Mouse (Mus musculus) liver, adult 2 months (tissue): ENCODE measurements around the gene Krt82. TPM values are rescaled to one million over a fixed set of nuclear protein-coding genes. Genes with fewer than 3 reads are reported as not detected.

Experiments
- DNase-seq: peaks from one replicate; pipeline ENCODE4 v3.0.0-alpha.2; 2011; ENCODE audit warnings: low read depth, low spot score; ENCODE audit errors: extremely low read depth
- H3K27ac ChIP-seq: fragments of 200-500 bp; replicated peaks from 2 replicates; pipeline ENCODE4 v1.5.1; 2012; ENCODE audit warnings: low read depth, mild to moderate bottlenecking, control low read depth, inconsistent platforms, low read length; ENCODE audit not compliant: insufficient read depth
- H3K27me3 ChIP-seq: fragments of 200-500 bp; 2 replicates; pipeline ENCODE4 v1.6.1; 2012; ENCODE audit warnings: mild to moderate bottlenecking, moderate library complexity, low read length, inconsistent platforms; ENCODE audit not compliant: control insufficient read depth, insufficient read depth
- H3K36me3 ChIP-seq: fragments of 200-500 bp; 2 replicates; pipeline ENCODE4 v1.6.1; 2012; ENCODE audit warnings: low read length, inconsistent platforms; ENCODE audit not compliant: control insufficient read depth, insufficient read depth
- H3K4me1 ChIP-seq: fragments of 200-500 bp; 2 replicates; pipeline ENCODE4 v1.6.1; 2011; ENCODE audit warnings: low read length; ENCODE audit not compliant: control insufficient read depth, insufficient read depth
- H3K4me3 ChIP-seq: fragments of 200-500 bp; 2 replicates; pipeline ENCODE4 v1.5.1; 2011; ENCODE audit warnings: low read depth, mild to moderate bottlenecking, control low read depth, low read length, moderate library complexity; ENCODE audit not compliant: insufficient read depth
- H3K79me2 ChIP-seq: fragments of 200-500 bp; 2 replicates; pipeline ENCODE4 v1.6.1; 2012; ENCODE audit warnings: inconsistent platforms, mild to moderate bottlenecking, low read length, moderate library complexity; ENCODE audit not compliant: control insufficient read depth, insufficient read depth
- H3K9ac ChIP-seq: fragments of 200-500 bp; 2 replicates; pipeline ENCODE4 v1.6.1; 2012; ENCODE audit warnings: low read depth, mild to moderate bottlenecking, control low read depth, inconsistent platforms, low read length
- CTCF ChIP-seq: fragments of 200-500 bp; IDR thresholded peaks from 2 replicates; pipeline ENCODE4 v1.5.1; 2011; ENCODE audit warnings: low read depth, low read length, control low read depth
- POLR2A ChIP-seq: fragments of 200-500 bp; IDR thresholded peaks from 2 replicates; pipeline ENCODE4 v1.6.1; 2011; ENCODE audit warnings: low read length, control low read depth; ENCODE audit not compliant: insufficient read depth; ENCODE audit errors: extremely low read depth
- WGBS: fragments of 180-500 bp; shearing (Covaris S2); methylation state at CpG from one replicate; pipeline ENCODE4 v1.1.7; 2018; 5-methylcytosine and 5-hydroxymethylcytosine counted together
- polyA plus RNA-seq: library from polyadenylated mRNA; depleted of rRNA; stranded (reverse); fragments of >200 nt; gene quantifications from 2 replicates; pipeline ENCODE4 v1.2.3, GENCODE M21; 2012
- total RNA-seq: library from RNA; depleted of rRNA; stranded (reverse); fragments of >200 nt; gene quantifications from 2 replicates; pipeline ENCODE4 v1.2.3, GENCODE M21; 2014

The Krt82 gene
- total and polyA plus RNA-seq, 2 experiments, result not detected

DNA sequence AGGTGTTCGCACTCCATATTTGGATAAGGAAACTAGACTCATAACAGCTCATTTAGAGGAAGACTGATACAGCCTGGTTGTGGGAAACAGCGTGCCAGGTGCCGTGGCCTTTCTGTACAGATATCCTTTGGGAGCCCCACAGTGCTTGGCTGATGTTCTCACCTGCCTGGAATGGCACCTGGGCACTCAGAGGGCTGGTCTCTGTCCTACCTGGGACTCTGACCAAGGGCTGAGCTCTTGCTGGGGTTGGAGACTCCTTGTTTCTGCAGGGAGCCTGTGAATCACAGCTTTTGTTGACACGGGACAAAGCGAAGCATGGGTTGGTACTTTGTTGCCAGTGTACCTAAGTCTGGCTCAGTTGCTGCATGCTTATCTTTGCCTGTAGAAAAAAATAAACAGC lies 25.0 kb upstream of the Krt82 start:
- no peak for DNase-seq
- Histone ChIP-seq H3K9ac (no peak overlapping the region), H3K36me3 (no peaks in the 10 kb centered on the region), H3K27me3 (no peaks in the 10 kb centered on the region), H3K79me2 (no peaks in the 10 kb centered on the region), H3K4me1 (no peaks in the 10 kb centered on the region), H3K4me3 (no peak overlapping the region), H3K27ac (no peak overlapping the region)
- 63% methylated on average over 5 of the region's 5 CpGs for WGBS
- TF ChIP-seq POLR2A (no peak), CTCF (no peak)

DNA sequence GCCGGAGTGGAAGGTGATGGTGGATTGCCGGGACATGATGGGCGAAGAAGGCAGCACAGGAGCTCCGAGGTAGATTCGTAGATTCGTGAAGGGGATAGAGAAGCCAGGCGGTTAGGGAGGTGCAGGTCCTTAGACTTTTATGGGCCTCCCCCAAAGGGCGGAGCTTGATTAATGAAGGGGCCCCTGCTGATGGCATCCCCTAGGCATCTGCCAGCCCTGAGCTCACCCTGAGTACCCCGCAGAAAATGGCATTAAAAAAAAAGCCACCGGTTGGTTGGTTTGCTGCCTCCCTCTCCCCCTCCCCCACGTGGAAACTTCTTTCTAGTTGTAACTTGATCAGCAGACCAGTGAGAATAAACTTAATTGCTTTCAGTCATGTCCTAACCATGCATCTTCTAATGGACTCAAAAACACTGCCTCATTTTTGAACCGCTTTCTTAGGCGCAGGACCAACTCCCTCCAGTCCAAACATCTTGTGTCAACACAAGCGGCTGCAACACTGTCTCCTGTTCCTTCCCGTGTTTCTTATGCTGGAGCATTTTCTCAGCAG lies 23.4 kb upstream of the Krt82 start, which contains the start of gene Krt75:
TSS of gene Krt75 (minus strand) at position 109 of the 550 bp plus-strand sequence.
- no peak within 1 kb of the TSS for H3K4me3 ChIP-seq
- no peaks in the 10 kb centered on the region for H3K27me3 ChIP-seq
- no peak for TF ChIP-seq CTCF
- TF ChIP-seq POLR2A, result no peak
- DNase-seq, result no peak
- H3K36me3 ChIP-seq, result no peaks in the 10 kb centered on the region
- H3K27ac ChIP-seq, result no peak within 1 kb of the TSS
- H3K9ac ChIP-seq, result no peak within 1 kb of the TSS
- H3K4me1 ChIP-seq, result no peaks in the 10 kb centered on the region
- no peaks in the 10 kb centered on the region for H3K79me2 ChIP-seq
- 63% methylated on average over 15 of the region's 15 CpGs for WGBS

DNA sequence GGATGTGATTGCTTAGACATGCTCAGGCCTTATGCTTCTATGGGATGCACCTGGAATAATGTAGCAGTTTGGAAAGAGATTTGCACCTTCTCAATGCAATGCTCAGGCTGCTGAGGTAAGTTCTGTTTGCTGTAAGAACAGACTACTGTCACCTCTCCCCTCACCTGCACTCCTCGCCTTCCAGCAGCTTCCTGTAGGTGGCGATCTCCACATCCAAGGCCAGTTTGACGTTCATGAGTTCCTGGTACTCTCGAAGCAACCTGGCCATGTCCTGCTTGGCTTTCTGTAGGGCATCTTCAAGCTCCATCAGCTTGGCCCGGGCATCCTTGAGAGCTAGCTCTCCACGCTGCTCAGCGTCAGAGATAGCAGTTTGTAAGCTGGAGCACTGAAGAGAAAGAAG lies 17.3 kb upstream of the Krt82 start:
- Histone ChIP-seq H3K27me3 (no peaks in the 10 kb centered on the region), H3K27ac (no peak overlapping the region), H3K9ac (no peak overlapping the region), H3K36me3 (no peaks in the 10 kb centered on the region), H3K4me3 (no peak overlapping the region), H3K4me1 (no peaks in the 10 kb centered on the region), H3K79me2 (no peaks in the 10 kb centered on the region)
- TF ChIP-seq CTCF (peak; percentile 45; the same call in 1 of the 2 replicates), POLR2A (no peak)
- DNase-seq, result peak; percentile 6
- WGBS, result 32% methylated on average over 7 of the region's 7 CpGs

DNA sequence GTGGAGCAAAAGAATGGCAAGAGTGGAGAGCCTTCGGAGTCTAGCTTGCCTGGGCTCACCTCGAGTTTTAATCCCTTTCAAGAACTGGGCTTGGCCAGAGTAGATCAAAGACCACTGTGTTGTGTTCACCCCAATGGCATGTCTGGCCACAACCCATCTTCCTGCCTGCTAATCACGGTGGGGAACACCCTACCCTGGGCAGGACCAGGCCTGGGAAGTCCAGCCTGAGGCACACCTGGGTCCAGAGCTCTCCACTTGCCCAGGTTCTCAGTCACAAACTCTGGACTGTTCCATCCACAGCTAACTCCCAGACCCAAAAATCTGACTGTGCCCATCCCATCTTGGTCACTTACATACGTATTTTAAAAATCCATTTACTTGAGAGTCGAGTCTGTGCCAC lies 12.4 kb upstream of the Krt82 start, which contains the start of gene Krt90:
TSS of gene Krt90 (minus strand) at position 101 of the 400 bp plus-strand sequence.
- no peak for DNase-seq
- 49% methylated on average over 5 of the region's 5 CpGs for WGBS
- H3K4me1 ChIP-seq, result no peaks in the 10 kb centered on the region
- H3K36me3 ChIP-seq, result no peaks in the 10 kb centered on the region
- H3K79me2 ChIP-seq, result no peaks in the 10 kb centered on the region
- H3K9ac ChIP-seq, result no peak within 1 kb of the TSS
- H3K4me3 ChIP-seq, result no peak within 1 kb of the TSS
- H3K27ac ChIP-seq, result no peak within 1 kb of the TSS
- TF ChIP-seq POLR2A (no peak), CTCF (no peak)
- no peaks in the 10 kb centered on the region for H3K27me3 ChIP-seq

DNA sequence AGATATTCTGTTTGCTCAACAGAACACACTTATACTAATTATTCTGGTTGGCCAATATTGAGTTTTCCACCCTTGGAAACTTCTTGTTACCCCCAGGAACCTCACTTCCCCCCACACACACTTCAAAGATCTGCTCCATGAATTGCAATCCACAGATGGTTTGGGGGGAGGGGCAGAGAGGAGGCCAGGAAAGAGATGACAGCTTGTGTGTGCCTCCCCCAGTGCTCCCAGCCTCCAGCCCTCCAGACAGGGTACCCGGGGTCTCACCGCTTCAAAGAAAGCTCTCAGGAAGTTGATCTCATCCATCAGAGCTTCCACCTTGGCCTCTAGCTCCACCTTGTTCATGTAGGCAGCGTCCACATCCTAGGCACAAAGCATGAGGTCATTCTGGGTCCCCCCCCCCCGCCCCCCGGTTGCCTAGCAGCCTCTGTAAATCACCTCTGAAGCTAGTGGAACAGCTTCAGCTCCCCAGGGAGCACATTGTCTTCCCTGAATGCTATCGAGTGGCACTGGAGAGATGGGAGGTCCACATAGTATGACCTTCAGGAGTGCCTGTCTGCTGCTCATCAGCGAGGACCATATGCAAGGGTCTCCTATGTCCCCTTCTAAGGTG lies 7.7 kb upstream of the Krt82 start:
- DNase-seq, result no peak
- 21% methylated on average over 7 of the region's 7 CpGs for WGBS
- no peak for TF ChIP-seq POLR2A
- TF ChIP-seq CTCF, result no peak

DNA sequence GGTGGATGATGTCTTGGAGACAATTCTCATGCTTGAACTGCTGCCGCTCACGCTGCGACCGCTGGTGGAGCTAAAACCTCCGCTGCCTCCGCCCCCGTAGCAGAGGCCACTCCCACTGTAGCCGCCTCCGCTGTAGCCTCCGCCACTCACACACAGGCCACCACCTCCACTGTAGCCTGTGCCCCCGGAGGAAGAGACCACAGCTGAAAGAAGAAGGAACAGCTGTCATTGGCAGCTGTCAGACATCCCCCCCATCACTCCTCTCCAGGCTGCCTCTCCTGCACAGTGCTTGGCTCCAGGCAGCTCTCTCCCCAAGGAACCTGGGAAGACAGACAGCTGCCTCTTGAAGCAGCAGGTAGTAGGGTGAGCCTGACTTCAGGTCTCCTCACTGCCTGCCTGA lies 2.7 kb upstream of the Krt82 start:
- Histone ChIP-seq H3K79me2 (no peaks in the 10 kb centered on the region), H3K36me3 (no peaks in the 10 kb centered on the region), H3K9ac (no peak overlapping the region), H3K4me1 (no peaks in the 10 kb centered on the region), H3K27me3 (no peaks in the 10 kb centered on the region), H3K27ac (no peak overlapping the region), H3K4me3 (no peak overlapping the region)
- TF ChIP-seq CTCF (no peak), POLR2A (no peak)
- 2% methylated on average over 11 of the region's 11 CpGs for WGBS
- no peak for DNase-seq

More for the DNA sequence above, 7.7 kb upstream of the Krt82 start:
- no peaks in the 10 kb centered on the region for H3K27me3 ChIP-seq
- H3K36me3 ChIP-seq, result no peaks in the 10 kb centered on the region
- no peak overlapping the region for H3K27ac ChIP-seq
- no peaks in the 10 kb centered on the region for H3K4me1 ChIP-seq
- H3K79me2 ChIP-seq, result no peaks in the 10 kb centered on the region
- H3K9ac ChIP-seq, result no peak overlapping the region
- no peak overlapping the region for H3K4me3 ChIP-seq
